Mouse (Mus musculus): ENCODE measurements at regions not wholly inside any gene's neighbourhood (a gene's known extent, or its start where the extent isn't known, plus 50 kb on each side); places are given as distances from the start of the nearest gene placed in this dataset.
A peak's percentile ranks its signal among the peaks of the same experiment; 100 is the strongest.

GRCm38 (mm10) chr10:37220434-37220833, 81.7 kb upstream of the Marcks start:
- no peak for DNase-seq (ENCODE audit: low spot score)

- DNase-seq (ENCODE audit: low spot score): no peak
Observed at GRCm38 (mm10) chr10:37219936-37220335, 81.2 kb upstream of the Marcks start.

DNA sequence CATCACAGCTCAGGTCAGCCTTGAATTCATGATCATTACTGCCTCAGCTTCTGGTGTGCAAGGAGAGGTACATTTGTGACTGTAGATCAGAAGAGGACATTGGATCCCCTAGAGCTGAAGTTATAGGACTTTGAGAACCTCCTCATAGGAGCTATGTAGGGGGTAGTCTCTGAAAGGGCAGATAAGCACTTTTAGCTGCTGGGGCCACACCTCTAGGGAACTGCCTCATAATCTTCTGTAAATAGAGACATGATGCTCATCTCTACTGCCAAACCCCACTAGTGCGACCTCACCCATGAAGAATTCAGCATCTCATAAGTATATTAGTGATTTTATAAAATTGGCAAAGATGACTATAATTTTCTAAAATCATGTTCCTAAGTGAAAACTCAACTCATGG, 80.7 kb upstream of the Marcks start:
- no peak for DNase-seq (ENCODE audit: low spot score)

- DNase-seq (ENCODE audit: low spot score): no peak
Observed at GRCm38 (mm10) chr10:37214656-37215055, 75.9 kb upstream of the Marcks start.

GRCm38 (mm10) chr10:37212350-37213035, 73.8 kb upstream of the Marcks start:
- no peak for DNase-seq (ENCODE audit: low spot score)

- DNase-seq (ENCODE audit: low spot score): no peak
Observed at GRCm38 (mm10) chr10:37211305-37211704, 72.6 kb upstream of the Marcks start.

DNA sequence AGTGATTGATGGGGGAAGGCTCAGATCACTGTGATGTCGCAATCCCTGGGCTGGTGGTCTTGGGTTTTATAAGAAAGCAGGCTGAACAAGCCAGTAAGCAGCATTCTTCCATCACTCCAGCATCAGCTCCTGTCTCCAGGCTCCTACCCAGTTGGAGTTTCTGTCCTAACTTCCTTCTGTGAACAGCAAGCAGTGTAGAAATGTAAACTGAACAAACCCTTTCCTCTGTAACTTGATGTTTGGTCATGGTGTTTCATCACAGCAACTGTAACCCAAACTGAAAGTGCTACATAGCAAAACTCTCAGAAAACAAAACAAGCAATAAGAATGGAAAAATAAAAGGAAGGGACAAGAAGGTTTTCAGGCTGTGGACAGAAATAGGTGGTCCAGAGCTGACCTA, 71.5 kb upstream of the Marcks start:
- DNase-seq (ENCODE audit: low spot score): no peak

DNA sequence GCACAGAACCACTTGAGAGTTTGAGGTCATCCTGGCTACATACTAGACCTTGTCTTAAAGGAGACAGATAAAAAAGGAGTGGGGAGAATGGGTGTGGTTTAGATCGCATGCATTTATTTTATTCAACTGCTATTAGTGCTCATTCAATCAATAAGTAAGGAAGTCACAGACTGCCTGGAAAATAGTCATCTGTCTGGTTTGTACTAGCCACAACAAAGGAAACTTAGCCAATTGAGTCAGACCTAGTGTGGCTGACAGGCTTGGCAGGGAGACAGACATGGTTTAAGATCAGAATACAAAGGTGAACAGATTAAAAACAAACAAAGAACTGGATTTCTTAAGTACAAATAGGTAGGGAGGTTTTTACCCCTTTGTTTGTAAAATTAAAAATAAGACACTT, 68.3 kb upstream of the Marcks start:
- no peak for DNase-seq (ENCODE audit: low spot score)

- DNase-seq (ENCODE audit: low spot score): no peak
Observed at GRCm38 (mm10) chr10:37206546-37206945, 67.8 kb upstream of the Marcks start.

- no peak for DNase-seq (ENCODE audit: low spot score)
Observed at GRCm38 (mm10) chr10:37203709-37204108, 65.0 kb upstream of the Marcks start.

DNA sequence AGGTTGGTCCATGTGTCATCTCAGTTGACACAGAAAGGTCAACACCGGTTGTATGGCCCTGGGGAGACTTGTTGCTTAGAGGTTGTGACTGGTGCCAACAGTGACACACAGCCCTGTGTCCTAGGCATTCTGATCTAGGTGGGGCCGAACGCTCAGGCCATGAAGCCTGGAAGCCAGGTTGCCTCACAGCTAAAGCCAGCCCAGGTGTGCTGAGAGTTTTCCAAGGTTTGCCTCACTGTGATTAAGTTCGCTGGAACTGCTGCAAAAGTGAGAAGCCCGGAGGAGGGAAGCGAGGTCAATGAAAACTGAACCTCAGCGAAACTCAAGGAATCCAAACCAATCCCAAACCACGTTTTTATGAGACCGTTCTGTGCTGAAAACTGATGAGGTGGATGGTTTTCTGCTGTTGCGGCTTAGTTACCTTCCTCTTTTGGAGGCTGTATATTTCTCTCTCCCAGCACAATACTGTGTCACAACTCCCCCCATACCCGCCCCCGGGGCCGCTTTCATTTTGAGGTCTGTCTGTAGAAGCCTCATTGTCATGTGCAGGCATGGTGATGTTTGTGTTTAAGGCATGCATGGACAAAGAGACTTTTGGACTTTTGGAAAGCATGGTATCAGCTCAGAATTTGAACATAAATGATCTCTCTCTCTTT, 56.2 kb upstream of the Marcks start:
- DNase-seq (ENCODE audit: low spot score): no peak

- peak; percentile 39 for DNase-seq (ENCODE audit: low spot score)
Observed at GRCm38 (mm10) chr10:37194131-37194797, 55.5 kb upstream of the Marcks start.

DNA sequence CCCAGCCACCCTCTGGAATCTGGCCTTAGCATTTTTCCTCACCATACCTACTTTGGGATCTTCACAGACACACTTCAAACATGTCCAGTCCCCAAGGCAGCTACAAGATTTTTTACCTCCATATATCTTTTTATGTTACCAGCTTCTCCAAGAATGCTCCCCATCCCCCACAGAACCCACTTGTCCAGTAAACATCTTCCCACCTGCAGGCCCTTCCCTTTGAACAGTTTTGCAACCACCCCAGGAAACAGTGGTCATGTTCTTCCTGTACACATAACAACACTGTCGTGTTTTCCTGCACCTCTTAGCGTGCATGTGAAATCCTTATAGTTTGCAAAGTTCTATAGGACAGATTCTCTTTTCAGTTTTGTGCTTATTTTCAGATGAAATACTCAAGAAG, 53.9 kb upstream of the Marcks start:
- no peak for DNase-seq (ENCODE audit: low spot score)

GRCm38 (mm10) chr10:37190092-37190491, 51.4 kb upstream of the Marcks start:
- no peak for DNase-seq (ENCODE audit: low spot score)

Data from urinary bladder, postnatal 14 days (tissue).